Mouse (Mus musculus): ENCODE data around the gene Rbm38. TPM values are rescaled to one million over a fixed set of nuclear protein-coding genes. Genes with fewer than 3 reads are reported as not detected.

Gene Rbm38
- polyA plus RNA-seq, 1 experiment from 2014 or later: 315 TPM

- H3K27me3 ChIP-seq: 0 out of 2 replicates have a peak, but pooled peaks cover 5% of the 10 kb centered on the region
Measured at GRCm38 (mm10) chr2:173083106-173083505, 62.8 kb downstream of the Rbm38 start.

GRCm38 (mm10) chr2:173083712-173084475 lies 63.6 kb downstream of the Rbm38 start:
- peak overlapping the region; percentile 48 for H3K4me2 ChIP-seq
- H3K27ac ChIP-seq (replicated peaks): no peak overlapping the region
- no peaks in the 10 kb centered on the region for H3K36me3 ChIP-seq (replicated peaks)
- peak; percentile 57 for ATAC-seq (ENCODE audit: insufficient read depth)
- no peak overlapping the region for H3K9ac ChIP-seq
- peaks cover 21% of the 10 kb centered on the region for H3K4me1 ChIP-seq (replicated peaks)
- 13% methylated on average over 13 of the region's 13 CpGs for WGBS (ENCODE audit: insufficient replicate concordance)
- 0 out of 2 replicates have a peak, but pooled peaks cover 5% of the 10 kb centered on the region for H3K27me3 ChIP-seq
- H3K9me3 ChIP-seq (replicated peaks): no peaks in the 10 kb centered on the region
- H3K4me3 ChIP-seq (replicated peaks): no peak overlapping the region; the same call in 1 of the 2 replicates

More at GRCm38 (mm10) chr2:173083106-173083505, 62.8 kb downstream of the Rbm38 start:
- Histone ChIP-seq H3K4me1 (replicated peaks) (peaks cover 21% of the 10 kb centered on the region), H3K36me3 (replicated peaks) (no peaks in the 10 kb centered on the region), H3K9me3 (replicated peaks) (no peaks in the 10 kb centered on the region), H3K4me2 (peak overlapping the region; percentile 48), H3K9ac (no peak overlapping the region), H3K4me3 (replicated peaks) (no peak overlapping the region), H3K27ac (replicated peaks) (no peak overlapping the region)
- ATAC-seq (ENCODE audit: insufficient read depth): no peak
- WGBS (ENCODE audit: insufficient replicate concordance): 46% methylated on average over 9 of the region's 9 CpGs

Other genes starting within 250 kb of the Rbm38 start
- 1.6 and 2.2 TPM in 2 replicates for gene Bmp7, start 80.2 kb upstream of the Rbm38 start, polyA plus RNA-seq (2015; fragmentation: Nextera tagmentation; extraction: Ambion mirVana)
- 0.03 TPM in 1 of 2 replicates, not detected in the other for gene Spo11, start 42.8 kb upstream of the Rbm38 start, polyA plus RNA-seq (2015; fragmentation: Nextera tagmentation; extraction: Ambion mirVana)
- 64.0 and 64.7 TPM in 2 replicates for gene Rae1, start 20.4 kb upstream of the Rbm38 start, polyA plus RNA-seq (2015; fragmentation: Nextera tagmentation; extraction: Ambion mirVana)
- gene Ctcfl, start 99.0 kb downstream of the Rbm38 start, polyA plus RNA-seq (2015; fragmentation: Nextera tagmentation; extraction: Ambion mirVana): 0.03 and 0.07 TPM in 2 replicates
- gene Pck1, start 132.6 kb downstream of the Rbm38 start, polyA plus RNA-seq (2015; fragmentation: Nextera tagmentation; extraction: Ambion mirVana): 0.54 and 0.66 TPM in 2 replicates
- 0.84 and 0.86 TPM in 2 replicates for gene Zbp1, start 198.4 kb downstream of the Rbm38 start, polyA plus RNA-seq (2015; fragmentation: Nextera tagmentation; extraction: Ambion mirVana)